Mouse (Mus musculus) liver, adult 2 months (tissue): ENCODE measurements around the gene Gm13090. TPM values are rescaled to one million over a fixed set of nuclear protein-coding genes. Genes with fewer than 3 reads are reported as not detected.
A peak's percentile ranks its signal among the peaks of the same experiment; 100 is the strongest.

Experiments
- DNase-seq: peaks from one replicate; pipeline ENCODE4 v3.0.0-alpha.2; 2011; ENCODE audit warnings: low read depth, low spot score; ENCODE audit errors: extremely low read depth
- H3K27ac ChIP-seq: fragments of 200-500 bp; replicated peaks from 2 replicates; pipeline ENCODE4 v1.5.1; 2012; ENCODE audit warnings: low read depth, mild to moderate bottlenecking, control low read depth, inconsistent platforms, low read length; ENCODE audit not compliant: insufficient read depth
- H3K27me3 ChIP-seq: fragments of 200-500 bp; 2 replicates; pipeline ENCODE4 v1.6.1; 2012; ENCODE audit warnings: mild to moderate bottlenecking, moderate library complexity, low read length, inconsistent platforms; ENCODE audit not compliant: control insufficient read depth, insufficient read depth
- H3K36me3 ChIP-seq: fragments of 200-500 bp; 2 replicates; pipeline ENCODE4 v1.6.1; 2012; ENCODE audit warnings: low read length, inconsistent platforms; ENCODE audit not compliant: control insufficient read depth, insufficient read depth
- H3K4me1 ChIP-seq: fragments of 200-500 bp; 2 replicates; pipeline ENCODE4 v1.6.1; 2011; ENCODE audit warnings: low read length; ENCODE audit not compliant: control insufficient read depth, insufficient read depth
- H3K4me3 ChIP-seq: fragments of 200-500 bp; 2 replicates; pipeline ENCODE4 v1.5.1; 2011; ENCODE audit warnings: low read depth, mild to moderate bottlenecking, control low read depth, low read length, moderate library complexity; ENCODE audit not compliant: insufficient read depth
- H3K79me2 ChIP-seq: fragments of 200-500 bp; 2 replicates; pipeline ENCODE4 v1.6.1; 2012; ENCODE audit warnings: inconsistent platforms, mild to moderate bottlenecking, low read length, moderate library complexity; ENCODE audit not compliant: control insufficient read depth, insufficient read depth
- H3K9ac ChIP-seq: fragments of 200-500 bp; 2 replicates; pipeline ENCODE4 v1.6.1; 2012; ENCODE audit warnings: low read depth, mild to moderate bottlenecking, control low read depth, inconsistent platforms, low read length
- CTCF ChIP-seq: fragments of 200-500 bp; IDR thresholded peaks from 2 replicates; pipeline ENCODE4 v1.5.1; 2011; ENCODE audit warnings: low read depth, low read length, control low read depth
- POLR2A ChIP-seq: fragments of 200-500 bp; IDR thresholded peaks from 2 replicates; pipeline ENCODE4 v1.6.1; 2011; ENCODE audit warnings: low read length, control low read depth; ENCODE audit not compliant: insufficient read depth; ENCODE audit errors: extremely low read depth
- WGBS: fragments of 180-500 bp; shearing (Covaris S2); methylation state at CpG from one replicate; pipeline ENCODE4 v1.1.7; 2018; 5-methylcytosine and 5-hydroxymethylcytosine counted together
- polyA plus RNA-seq: library from polyadenylated mRNA; depleted of rRNA; stranded (reverse); fragments of >200 nt; gene quantifications from 2 replicates; pipeline ENCODE4 v1.2.3, GENCODE M21; 2012
- total RNA-seq: library from RNA; depleted of rRNA; stranded (reverse); fragments of >200 nt; gene quantifications from 2 replicates; pipeline ENCODE4 v1.2.3, GENCODE M21; 2014

Gm13090 gene
- total and polyA plus RNA-seq, 2 experiments: not detected

GRCm38 (mm10) chr4:151070962-151071361, 18.4 kb upstream of the Gm13090 start:
- TF ChIP-seq POLR2A (no peak), CTCF (no peak)

DNA sequence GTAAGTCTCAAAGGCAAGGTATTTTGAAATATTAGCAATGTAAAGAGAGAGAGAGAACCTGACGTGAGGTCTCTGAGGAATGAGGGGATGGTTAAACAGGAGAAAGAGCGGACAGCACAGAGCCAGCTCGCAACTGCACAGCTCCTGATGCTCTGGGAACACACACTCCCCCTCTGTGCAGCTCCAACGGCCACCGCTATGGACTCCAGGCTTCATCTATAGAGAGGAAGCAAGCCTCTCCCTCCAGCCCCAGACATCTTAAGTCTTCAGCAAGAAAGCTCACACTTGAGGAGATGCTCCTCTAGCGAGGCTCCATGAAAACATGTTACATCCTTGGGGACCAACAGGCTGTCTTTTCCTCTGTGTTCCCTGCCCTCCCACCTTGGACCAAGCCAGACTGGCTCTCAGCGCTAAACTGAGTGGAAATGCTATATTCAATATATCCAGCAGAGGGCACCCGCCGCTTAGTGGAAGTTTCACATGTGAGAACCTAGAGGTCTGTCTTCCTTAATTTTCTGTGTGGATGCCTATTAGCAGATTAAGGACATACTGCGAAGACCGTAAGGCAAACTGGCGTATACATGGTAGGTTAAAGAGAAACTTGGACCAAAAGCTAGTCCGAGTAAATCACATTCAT, 16.1 kb upstream of the Gm13090 start:
- no peak overlapping the region for H3K4me3 ChIP-seq
- H3K79me2 ChIP-seq: no peaks in the 10 kb centered on the region
- H3K36me3 ChIP-seq: no peaks in the 10 kb centered on the region
- WGBS: 42% methylated on average over 13 of the region's 13 CpGs
- no peaks in the 10 kb centered on the region for H3K4me1 ChIP-seq
- H3K9ac ChIP-seq: no peak overlapping the region
- TF ChIP-seq POLR2A: no peak
- TF ChIP-seq CTCF: peak; percentile 64
- no peaks in the 10 kb centered on the region for H3K27me3 ChIP-seq
- H3K27ac ChIP-seq: no peak overlapping the region
- DNase-seq: peak; percentile 24

More at GRCm38 (mm10) chr4:151070962-151071361, 18.4 kb upstream of the Gm13090 start:
- Histone ChIP-seq H3K9ac (no peak overlapping the region), H3K27ac (no peak overlapping the region), H3K4me1 (no peaks in the 10 kb centered on the region), H3K27me3 (no peaks in the 10 kb centered on the region), H3K4me3 (no peak overlapping the region), H3K79me2 (no peaks in the 10 kb centered on the region), H3K36me3 (no peaks in the 10 kb centered on the region)
- no peak for DNase-seq
- WGBS: 70% methylated on average over 7 of the region's 7 CpGs

DNA sequence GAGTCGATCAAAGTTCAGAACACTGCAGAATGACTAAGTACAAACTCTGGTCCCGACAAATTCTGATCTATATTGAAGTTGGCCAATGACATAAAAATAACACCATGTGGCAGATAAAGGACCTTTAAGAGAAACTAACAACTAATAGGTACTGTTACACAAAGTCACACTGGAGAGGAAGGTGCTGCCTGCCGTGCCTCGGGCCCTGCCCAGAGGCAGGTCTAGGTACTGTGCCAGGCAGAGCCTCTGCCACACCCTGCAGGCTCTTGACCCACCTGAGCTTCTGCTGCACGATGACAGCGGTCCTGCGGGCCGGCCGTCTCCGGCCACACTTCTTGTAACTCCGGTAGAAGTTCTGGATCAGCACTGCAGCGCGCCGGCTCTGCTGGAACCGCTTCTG, 14.6 kb upstream of the Gm13090 start:
- DNase-seq: no peak
- no peaks in the 10 kb centered on the region for H3K79me2 ChIP-seq
- no peaks in the 10 kb centered on the region for H3K4me1 ChIP-seq
- TF ChIP-seq POLR2A (no peak), CTCF (no peak)
- H3K27ac ChIP-seq: no peak overlapping the region
- H3K36me3 ChIP-seq: no peaks in the 10 kb centered on the region
- no peak overlapping the region for H3K9ac ChIP-seq
- H3K27me3 ChIP-seq: no peaks in the 10 kb centered on the region
- WGBS: 88% methylated on average over 15 of the region's 15 CpGs
- no peak overlapping the region for H3K4me3 ChIP-seq

GRCm38 (mm10) chr4:151081355-151081754, 8.0 kb upstream of the Gm13090 start:
- Histone ChIP-seq H3K27ac (no peak overlapping the region), H3K4me1 (no peaks in the 10 kb centered on the region), H3K9ac (no peak overlapping the region), H3K79me2 (no peaks in the 10 kb centered on the region), H3K36me3 (no peaks in the 10 kb centered on the region), H3K27me3 (no peaks in the 10 kb centered on the region), H3K4me3 (no peak overlapping the region)
- 69% methylated on average over 2 of the region's 2 CpGs for WGBS
- no peak for TF ChIP-seq POLR2A
- TF ChIP-seq CTCF: no peak
- no peak for DNase-seq

DNA sequence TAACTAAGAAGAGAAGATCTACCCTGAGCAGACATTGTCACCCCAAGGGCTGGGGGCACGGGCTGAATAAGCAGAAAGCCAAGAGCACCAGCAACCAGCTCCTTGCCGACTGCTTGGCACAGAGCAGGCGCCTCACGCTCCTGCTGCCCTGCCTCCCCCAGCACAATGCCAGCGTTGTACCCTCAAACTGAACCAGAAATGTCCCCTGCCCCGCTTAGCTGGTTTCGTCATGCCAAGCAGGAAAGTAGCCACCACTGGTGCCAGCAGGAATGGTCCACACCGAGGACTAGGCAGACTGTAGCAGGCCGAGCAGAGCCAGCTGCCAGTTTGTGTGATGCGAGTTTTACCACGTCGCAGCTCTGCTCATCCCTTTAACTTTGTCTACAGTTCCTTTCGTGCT, 7.4 kb upstream of the Gm13090 start:
- Histone ChIP-seq H3K9ac (no peak overlapping the region), H3K79me2 (no peaks in the 10 kb centered on the region), H3K27ac (no peak overlapping the region), H3K4me3 (no peak overlapping the region), H3K27me3 (no peaks in the 10 kb centered on the region), H3K36me3 (no peaks in the 10 kb centered on the region), H3K4me1 (no peaks in the 10 kb centered on the region)
- WGBS: 87% methylated on average over 13 of the region's 13 CpGs
- DNase-seq: no peak
- TF ChIP-seq CTCF (no peak), POLR2A (no peak)

DNA sequence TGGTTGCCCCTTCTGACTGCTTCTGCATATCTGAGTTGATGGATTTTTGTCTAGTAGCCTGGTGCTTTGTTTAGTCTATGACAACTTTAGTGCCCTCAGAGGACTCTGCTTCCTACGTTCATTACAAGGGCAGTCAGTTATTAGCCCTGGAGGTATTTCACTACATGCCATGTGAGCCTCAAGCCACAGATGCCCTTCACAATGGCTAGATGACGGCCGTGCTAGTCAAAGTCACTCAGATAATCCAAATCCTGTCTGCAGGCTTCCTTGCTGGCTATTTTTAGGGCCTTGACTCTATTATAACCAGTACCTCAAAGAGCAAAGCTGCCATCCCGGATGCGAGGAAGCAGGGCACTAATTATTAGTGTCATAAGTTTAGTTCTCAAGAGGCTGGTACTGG, 6.3 kb upstream of the Gm13090 start:
- no peak overlapping the region for H3K4me3 ChIP-seq
- DNase-seq: no peak
- no peaks in the 10 kb centered on the region for H3K27me3 ChIP-seq
- no peak overlapping the region for H3K27ac ChIP-seq
- no peaks in the 10 kb centered on the region for H3K79me2 ChIP-seq
- no peak overlapping the region for H3K9ac ChIP-seq
- no peaks in the 10 kb centered on the region for H3K36me3 ChIP-seq
- WGBS: 78% methylated on average over 5 of the region's 5 CpGs
- H3K4me1 ChIP-seq: no peaks in the 10 kb centered on the region
- TF ChIP-seq CTCF (no peak), POLR2A (no peak)
